Mouse (Mus musculus) gastrocnemius, postnatal 36 days (tissue): Measurements from ENCODE around the gene Foxl1. TPM values are rescaled to one million over a fixed set of nuclear protein-coding genes. Genes with fewer than 3 reads are reported as not detected.

Experiments
- DNase-seq, 2 experiments: peaks; one replicate each; pipeline ENCODE4 v3.0.0; 2022
- intact Hi-C: fragments of 180-260 bp; cut with DNase I; formaldehyde crosslinking; loops from one replicate; pipeline ENCODE4 v1.15.1; 2025
- total RNA-seq, 2 experiments: library from RNA; stranded (reverse); gene quantifications; 2 replicates each; pipeline ENCODE4 v1.2.3; 2021

Foxl1 gene
- total RNA-seq, 2 experiments from 2014 or later = not detected

GRCm38 (mm10) chr8:121092141-121092540 is 35.6 kb upstream of the Foxl1 start:
- intact Hi-C loops = loop anchor here (2.0 to 10.0 kb wide), 4 partner anchors 121 to 407 kb away; no protein-coding TSS in a partner anchor
- no peak for DNase-seq

GRCm38 (mm10) chr8:121092627-121093026 is 35.1 kb upstream of the Foxl1 start:
- intact Hi-C loops = loop anchor here (2.0 to 10.0 kb wide), 4 partner anchors 122 to 408 kb away; no protein-coding TSS in a partner anchor
- peak; percentile 75 to 78 for DNase-seq

GRCm38 (mm10) chr8:121093496-121093895 is 34.2 kb upstream of the Foxl1 start:
- no peak for DNase-seq
- intact Hi-C loops = loop anchor here (2.0 to 10.0 kb wide), 4 partner anchors 123 to 409 kb away; no protein-coding TSS in a partner anchor

- intact Hi-C loops = no loop called here
- DNase-seq = peak; percentile 56 to 58
Observed at GRCm38 (mm10) chr8:121104049-121104818, 23.5 kb upstream of the Foxl1 start.

GRCm38 (mm10) chr8:121107668-121108656 is 19.8 kb upstream of the Foxl1 start, which contains the start of gene Mthfsd:
Mthfsd (minus strand) TSS chr8:121108392.
- intact Hi-C loops = no loop called here

GRCm38 (mm10) chr8:121108657-121109056 is 19.1 kb upstream of the Foxl1 start:
- no peak for DNase-seq
- intact Hi-C loops = no loop called here

More at GRCm38 (mm10) chr8:121107668-121108656, 19.8 kb upstream of the Foxl1 start, which contains the start of gene Mthfsd:
- DNase-seq = peak; percentile 98

- DNase-seq = no peak
- intact Hi-C loops = no loop called here
Observed at GRCm38 (mm10) chr8:121111145-121111907, 16.4 kb upstream of the Foxl1 start.

- peak; percentile 92 to 97 for DNase-seq
- intact Hi-C loops = loop anchor here (2.0 kb wide), 2 partner anchors 280 to 400 kb away; no protein-coding TSS in a partner anchor
Observed at GRCm38 (mm10) chr8:121113261-121113660, 14.5 kb upstream of the Foxl1 start.

GRCm38 (mm10) chr8:121115136-121115535 is 12.6 kb upstream of the Foxl1 start:
- no peak for DNase-seq
- intact Hi-C loops = loop anchor here (5.0 kb wide), 1 partner anchor 97 kb away; no protein-coding TSS in a partner anchor

GRCm38 (mm10) chr8:121115948-121116347 is 11.8 kb upstream of the Foxl1 start, which contains the start of gene Foxc2:
Foxc2 (plus strand) TSS chr8:121116171.
- peak; percentile 76 to 79 for DNase-seq
- intact Hi-C loops = loop anchor here (5.0 kb wide), 1 partner anchor 96 kb away; no protein-coding TSS in a partner anchor

GRCm38 (mm10) chr8:121116591-121117185 is 11.1 kb upstream of the Foxl1 start:
- intact Hi-C loops = loop anchor here (5.0 kb wide), 1 partner anchor 96 kb away; no protein-coding TSS in a partner anchor
- DNase-seq = no peak

GRCm38 (mm10) chr8:121117186-121117651 is 10.5 kb upstream of the Foxl1 start:
- intact Hi-C loops = loop anchor here (5.0 kb wide), 1 partner anchor 95 kb away; no protein-coding TSS in a partner anchor
- DNase-seq = no peak

GRCm38 (mm10) chr8:121117906-121118305 is 9.8 kb upstream of the Foxl1 start:
- no peak for DNase-seq
- intact Hi-C loops = loop anchor here (5.0 kb wide), 1 partner anchor 94 kb away; no protein-coding TSS in a partner anchor

- intact Hi-C loops = loop anchor here (5.0 kb wide), 1 partner anchor 93 kb away; no protein-coding TSS in a partner anchor
- DNase-seq = no peak
Observed at GRCm38 (mm10) chr8:121118634-121119420, 8.9 kb upstream of the Foxl1 start.

- DNase-seq = no peak
- intact Hi-C loops = loop anchor here (5.0 kb wide), 1 partner anchor 92 kb away; no protein-coding TSS in a partner anchor
Observed at GRCm38 (mm10) chr8:121119635-121120455, 7.9 kb upstream of the Foxl1 start.

- intact Hi-C loops = no loop called here
- DNase-seq = no peak
Observed at GRCm38 (mm10) chr8:121120456-121121419, 7.0 kb upstream of the Foxl1 start.
